Mouse (Mus musculus) heart, postnatal 14 days (tissue): ENCODE data around the gene Tatdn2. TPM values are rescaled to one million over a fixed set of nuclear protein-coding genes. Genes with fewer than 3 reads are reported as not detected.

Experiments used
- microRNA-seq, 2 experiments: library from miRNA; unstranded; fragments of <30 nt; microRNA quantifications; one replicate each; pipeline ENCODE4 v1.2.0; 2021 to 2022
- total RNA-seq, 2 experiments: library from RNA; stranded (reverse); gene quantifications; 2 replicates each; pipeline ENCODE4 v1.2.3; 2021

Tatdn2 gene
- total RNA-seq, 2 experiments from 2014 or later: 60.0 to 63.2 TPM

Small RNA genes lying within 50 kb of the gene (microRNA-seq; reads per million reads assigned to microRNA genes)
- gene Mir7042: 1.1 to 1.3 reads per million in 2 experiments

Other genes with a start within 250 kb of the Tatdn2 start
- gene Il17re, start 238.6 kb upstream of the Tatdn2 start, total RNA-seq: 1 to 10 TPM; 1.2 to 1.5 TPM
- 1 to 10 TPM; 8.7 to 8.9 TPM for gene Il17rc, start 225.6 kb upstream of the Tatdn2 start, total RNA-seq
- gene Creld1, start 213.8 kb upstream of the Tatdn2 start, total RNA-seq: 10 to 100 TPM; 42.1 to 45.2 TPM
- not detected for gene Prrt3, start 195.1 kb upstream of the Tatdn2 start, total RNA-seq
- gene Emc3, start 165.4 kb upstream of the Tatdn2 start, total RNA-seq: 10 to 100 TPM; 56.0 to 61.9 TPM
- 1 to 10 TPM; 1.2 TPM for gene Fancd2, start 165.4 kb upstream of the Tatdn2 start, total RNA-seq
- gene Fancd2os, start 96.3 kb upstream of the Tatdn2 start, total RNA-seq: not detected
- gene Brk1, start 92.3 kb upstream of the Tatdn2 start, total RNA-seq: 10 to 100 TPM; 76.1 to 80.0 TPM
- gene Vhl, start 73.1 kb upstream of the Tatdn2 start, total RNA-seq: 10 to 100 TPM; 10.0 to 12.0 TPM
- 10 to 100 TPM; 12.3 to 14.1 TPM for gene Irak2, start 58.6 kb upstream of the Tatdn2 start, total RNA-seq
- under 1 TPM in 1 of 2 experiments, not detected in 1; 0.53 TPM for gene Ghrl, start 22.8 kb downstream of the Tatdn2 start, total RNA-seq
- 10 to 100 TPM; 74.7 to 79.9 TPM for gene Sec13, start 43.7 kb downstream of the Tatdn2 start, total RNA-seq